Mouse (Mus musculus) spleen, adult 2 months (tissue): ENCODE data around the gene Lrrtm3. TPM values are rescaled to one million over a fixed set of nuclear protein-coding genes. Genes with fewer than 3 reads are reported as not detected.

Experiments
- DNase-seq, 2 experiments: peaks; one replicate each; pipeline versions ENCODE4 v3.0.0 to v3.0.0-alpha.2; 2012 to 2021; ENCODE audit warnings: low spot score in 2 of 2, low read depth in 1 of 2
- H3K27ac ChIP-seq: fragments of 200-500 bp; 2 replicates; pipeline ENCODE4 v1.5.1; 2012; ENCODE audit warnings: low read length, inconsistent platforms; ENCODE audit not compliant: insufficient read depth
- H3K27me3 ChIP-seq: fragments of 200-500 bp; 2 replicates; pipeline ENCODE4 v1.6.1; 2012; ENCODE audit warnings: mild to moderate bottlenecking, moderate library complexity, low read length, inconsistent platforms; ENCODE audit not compliant: control insufficient read depth, insufficient read depth
- H3K36me3 ChIP-seq: fragments of 200-500 bp; 2 replicates; pipeline ENCODE4 v1.6.1; 2012; ENCODE audit warnings: mild to moderate bottlenecking, low read length, inconsistent platforms; ENCODE audit not compliant: control insufficient read depth, insufficient read depth
- H3K4me1 ChIP-seq: fragments of 200-500 bp; 2 replicates; pipeline ENCODE4 v1.6.1; 2011; ENCODE audit warnings: inconsistent platforms; ENCODE audit not compliant: control insufficient read depth, insufficient read depth, insufficient read length
- H3K4me3 ChIP-seq: fragments of 200-500 bp; 2 replicates; pipeline ENCODE4 v1.5.1; 2011; ENCODE audit warnings: mild to moderate bottlenecking, inconsistent platforms; ENCODE audit not compliant: insufficient read depth, insufficient read length; ENCODE audit errors: extremely low read depth
- CTCF ChIP-seq: fragments of 200-500 bp; IDR thresholded peaks from 2 replicates; pipeline ENCODE4 v1.5.1; 2011; ENCODE audit warnings: mild to moderate bottlenecking, inconsistent platforms; ENCODE audit not compliant: insufficient read depth, insufficient read length, insufficient replicate concordance; ENCODE audit errors: extremely low read depth
- POLR2A ChIP-seq: fragments of 200-500 bp; IDR thresholded peaks from 2 replicates; pipeline ENCODE4 v1.6.1; 2011; ENCODE audit warnings: low read depth, low read length, inconsistent platforms
- WGBS: fragments of 180-500 bp; shearing (Covaris S2); methylation state at CpG from one replicate; pipeline ENCODE4 v1.1.7; 2018; 5-methylcytosine and 5-hydroxymethylcytosine counted together
- polyA plus RNA-seq: library from polyadenylated mRNA; depleted of rRNA; stranded (reverse); fragments of >200 nt; gene quantifications from 2 replicates; pipeline ENCODE4 v1.2.3, GENCODE M21; 2012

Lrrtm3 gene
- polyA plus RNA-seq, 1 experiment: not detected

DNA sequence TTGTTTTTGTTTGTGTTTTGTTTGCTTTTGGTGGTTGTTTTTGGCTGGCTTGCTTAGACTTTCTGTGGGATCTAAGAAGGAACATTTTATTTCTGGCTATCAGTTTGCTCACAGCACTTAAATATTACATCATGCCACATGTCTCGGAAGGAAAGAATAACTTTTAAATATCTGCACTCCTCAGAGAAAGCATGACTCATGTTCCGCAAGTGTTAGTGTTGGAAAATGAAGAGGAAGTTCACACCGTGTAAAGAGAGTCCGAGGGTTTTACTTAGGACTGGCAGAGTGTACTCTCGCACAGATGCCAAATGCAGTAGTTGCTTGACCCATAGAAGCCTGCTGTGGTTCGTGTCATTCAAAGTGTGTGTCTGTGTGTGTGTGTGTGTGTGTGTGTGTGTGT is 40.9 kb downstream of the Lrrtm3 start:
- Histone ChIP-seq H3K4me3 (no peak overlapping the region), H3K4me1 (no peaks in the 10 kb centered on the region), H3K36me3 (no peaks in the 10 kb centered on the region), H3K27me3 (no peaks in the 10 kb centered on the region), H3K27ac (no peak overlapping the region)
- DNase-seq: no peak
- 39% methylated on average over 6 of the region's 6 CpGs for WGBS
- TF ChIP-seq CTCF (no peak), POLR2A (no peak)

- H3K4me1 ChIP-seq: no peaks in the 10 kb centered on the region
- DNase-seq: no peak
- no peak overlapping the region for H3K27ac ChIP-seq
- no peak overlapping the region for H3K4me3 ChIP-seq
- H3K27me3 ChIP-seq: no peaks in the 10 kb centered on the region
- 73% methylated on average over 11 of the region's 11 CpGs for WGBS
- TF ChIP-seq POLR2A (no peak), CTCF (no peak)
- H3K36me3 ChIP-seq: no peaks in the 10 kb centered on the region
Observed at GRCm38 (mm10) chr10:64041892-64042291, 48.2 kb downstream of the Lrrtm3 start.

DNA sequence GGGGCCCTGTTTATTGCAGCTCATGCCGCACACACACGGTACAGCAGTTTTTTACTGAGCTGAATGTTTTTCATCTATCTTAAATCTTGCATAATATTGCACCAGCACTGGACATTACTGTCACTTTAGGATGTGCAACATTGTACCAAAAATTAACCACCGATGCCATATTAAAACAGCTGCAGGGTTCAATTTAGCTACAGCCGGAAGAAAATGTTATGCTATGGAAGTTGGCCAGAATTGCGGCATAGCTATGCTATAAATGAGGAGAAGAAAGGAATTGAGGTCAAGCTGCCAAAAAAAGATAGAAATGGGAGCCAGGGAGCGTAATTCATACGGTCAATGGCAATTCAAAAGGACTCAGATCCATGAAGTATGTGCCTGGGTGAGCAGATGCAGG is 48.9 kb downstream of the Lrrtm3 start:
- H3K4me1 ChIP-seq: no peaks in the 10 kb centered on the region
- H3K36me3 ChIP-seq: no peaks in the 10 kb centered on the region
- no peak for DNase-seq
- no peak for TF ChIP-seq CTCF
- no peak for TF ChIP-seq POLR2A
- no peaks in the 10 kb centered on the region for H3K27me3 ChIP-seq
- no peak overlapping the region for H3K27ac ChIP-seq
- H3K4me3 ChIP-seq: no peak overlapping the region
- 89% methylated on average over 7 of the region's 7 CpGs for WGBS

DNA sequence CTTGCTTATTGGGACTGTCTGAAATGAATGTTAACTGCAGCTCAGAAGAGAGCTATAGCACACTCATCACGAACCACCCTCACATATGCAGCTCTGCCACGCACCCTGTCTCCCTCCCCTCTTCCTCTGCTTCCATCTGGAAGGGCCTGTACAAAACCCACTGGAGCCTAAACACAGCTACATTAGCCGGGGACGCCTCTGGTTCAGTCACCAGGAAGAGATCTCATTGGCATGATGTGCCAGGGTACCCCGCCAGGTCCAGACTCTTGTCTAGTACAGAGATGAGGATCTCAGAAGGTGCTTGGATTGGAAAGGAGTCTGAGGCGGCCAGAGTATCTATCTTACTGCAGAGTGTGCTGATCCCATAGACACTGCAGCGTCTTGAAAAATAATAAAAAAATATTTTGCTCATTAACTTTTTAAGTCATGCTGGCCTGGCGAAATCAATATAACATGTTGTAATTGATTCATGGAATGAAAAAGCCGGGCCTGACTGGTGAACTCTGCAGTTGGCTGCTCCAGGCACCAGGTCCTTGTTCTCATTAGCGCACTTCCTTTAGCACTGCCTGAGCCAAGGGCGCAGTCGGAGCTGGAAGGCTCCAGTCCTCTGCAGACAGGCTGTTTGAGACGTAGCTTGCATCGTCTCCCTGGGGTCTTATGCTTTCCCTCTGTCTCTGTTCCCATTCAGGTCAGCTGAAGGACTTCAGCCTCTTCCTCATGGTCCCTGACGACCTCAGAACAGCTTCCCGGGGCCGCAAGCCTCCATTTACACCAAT is 50.1 kb downstream of the Lrrtm3 start:
- H3K4me1 ChIP-seq: no peaks in the 10 kb centered on the region
- no peaks in the 10 kb centered on the region for H3K27me3 ChIP-seq
- no peak overlapping the region for H3K4me3 ChIP-seq
- H3K27ac ChIP-seq: no peak overlapping the region
- TF ChIP-seq CTCF: no peak
- no peak for TF ChIP-seq POLR2A
- no peaks in the 10 kb centered on the region for H3K36me3 ChIP-seq
- DNase-seq: no peak
- WGBS: 89% methylated on average over 17 of the region's 17 CpGs

- H3K27ac ChIP-seq: no peak overlapping the region
- H3K4me1 ChIP-seq: no peaks in the 10 kb centered on the region
- TF ChIP-seq POLR2A (no peak), CTCF (no peak)
- H3K4me3 ChIP-seq: no peak overlapping the region
- no peaks in the 10 kb centered on the region for H3K27me3 ChIP-seq
- no peak for DNase-seq
- no peaks in the 10 kb centered on the region for H3K36me3 ChIP-seq
Observed at GRCm38 (mm10) chr10:64030901-64031300, 59.2 kb downstream of the Lrrtm3 start.

- Histone ChIP-seq H3K4me1 (no peaks in the 10 kb centered on the region), H3K36me3 (no peaks in the 10 kb centered on the region), H3K27ac (no peak overlapping the region), H3K4me3 (no peak overlapping the region), H3K27me3 (no peaks in the 10 kb centered on the region)
- 65% methylated on average over 6 of the region's 6 CpGs for WGBS
- DNase-seq: no peak
- no peak for TF ChIP-seq CTCF
- TF ChIP-seq POLR2A: no peak
Observed at GRCm38 (mm10) chr10:64023340-64023739, 66.7 kb downstream of the Lrrtm3 start.

GRCm38 (mm10) chr10:64020347-64020746 is 69.7 kb downstream of the Lrrtm3 start:
- 93% methylated on average over 1 of the region's 1 CpGs for WGBS
- Histone ChIP-seq H3K36me3 (no peaks in the 10 kb centered on the region), H3K27me3 (no peaks in the 10 kb centered on the region), H3K4me3 (no peak overlapping the region), H3K4me1 (no peaks in the 10 kb centered on the region), H3K27ac (no peak overlapping the region)
- no peak for DNase-seq
- no peak for TF ChIP-seq POLR2A
- TF ChIP-seq CTCF: no peak
